Mouse (Mus musculus): ENCODE data around the gene Hhipl1.

Gene Hhipl1

DNA sequence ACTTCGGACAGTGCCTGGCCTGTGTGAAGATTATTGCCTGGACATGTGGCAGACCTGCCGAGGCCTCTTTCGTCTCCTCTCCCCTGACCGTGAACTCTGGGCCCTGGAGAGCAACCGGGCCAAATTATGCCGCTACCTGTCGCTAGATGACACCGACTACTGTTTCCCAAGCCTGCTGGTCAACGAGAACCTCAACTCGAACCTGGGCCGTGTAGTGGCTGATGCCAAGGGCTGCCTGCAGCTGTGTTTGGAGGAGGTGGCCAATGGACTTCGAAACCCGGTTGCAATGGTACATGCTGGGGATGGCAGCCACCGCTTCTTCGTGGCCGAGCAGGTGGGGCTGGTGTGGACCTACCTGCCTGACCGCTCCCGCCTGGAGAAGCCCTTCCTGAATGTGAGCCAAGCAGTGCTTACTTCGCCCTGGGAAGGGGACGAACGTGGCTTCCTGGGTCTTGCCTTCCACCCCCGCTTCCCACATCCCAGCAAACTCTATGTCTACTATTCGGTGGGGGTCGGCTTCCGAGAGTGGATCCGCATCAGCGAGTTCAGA lies 5.7 kb downstream of the Hhipl1 start:
- in situ Hi-C loops (cut with MboI, MseI) = loop anchor here (10.0 kb wide), 1 partner anchor 267 kb away; no protein-coding TSS in a partner anchor

- in situ Hi-C loops (cut with MboI, MseI) = loop anchor here (10.0 kb wide), 1 partner anchor 268 kb away; no protein-coding TSS in a partner anchor
These were observed 6.4 kb downstream of the Hhipl1 start for GRCm38 (mm10) chr12:108312432-108312851.

- in situ Hi-C loops (cut with MboI, MseI) = loop anchor here (10.0 kb wide), 1 partner anchor 269 kb away; no protein-coding TSS in a partner anchor
These were observed 7.2 kb downstream of the Hhipl1 start for GRCm38 (mm10) chr12:108313244-108313772.

- in situ Hi-C loops (cut with MboI, MseI) = loop anchor here (10.0 kb wide), 1 partner anchor 271 kb away; no protein-coding TSS in a partner anchor
These were observed 9.7 kb downstream of the Hhipl1 start for GRCm38 (mm10) chr12:108315818-108316217.

DNA sequence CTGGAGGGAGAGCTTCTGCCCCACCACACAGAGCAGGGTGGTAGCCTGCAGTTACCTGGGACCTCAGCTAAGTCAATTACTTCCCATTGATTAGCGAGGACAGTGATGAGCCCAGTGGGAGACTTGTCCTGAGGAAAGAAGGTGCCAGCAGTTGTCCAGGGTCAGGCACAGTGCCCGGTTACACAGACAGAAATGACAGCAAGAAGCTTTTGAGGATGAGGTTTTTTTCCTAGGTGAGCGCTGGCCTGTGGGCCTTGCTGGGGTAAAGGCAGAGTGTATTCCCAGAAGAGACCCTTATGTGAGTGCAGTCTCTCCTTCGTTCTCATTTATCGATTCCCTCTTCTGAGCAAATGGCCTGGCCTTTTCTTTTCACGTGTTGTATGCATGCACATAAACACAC lies 10.6 kb downstream of the Hhipl1 start:
- in situ Hi-C loops (cut with MboI, MseI) = loop anchor here (10.0 kb wide), 1 partner anchor 272 kb away; no protein-coding TSS in a partner anchor

DNA sequence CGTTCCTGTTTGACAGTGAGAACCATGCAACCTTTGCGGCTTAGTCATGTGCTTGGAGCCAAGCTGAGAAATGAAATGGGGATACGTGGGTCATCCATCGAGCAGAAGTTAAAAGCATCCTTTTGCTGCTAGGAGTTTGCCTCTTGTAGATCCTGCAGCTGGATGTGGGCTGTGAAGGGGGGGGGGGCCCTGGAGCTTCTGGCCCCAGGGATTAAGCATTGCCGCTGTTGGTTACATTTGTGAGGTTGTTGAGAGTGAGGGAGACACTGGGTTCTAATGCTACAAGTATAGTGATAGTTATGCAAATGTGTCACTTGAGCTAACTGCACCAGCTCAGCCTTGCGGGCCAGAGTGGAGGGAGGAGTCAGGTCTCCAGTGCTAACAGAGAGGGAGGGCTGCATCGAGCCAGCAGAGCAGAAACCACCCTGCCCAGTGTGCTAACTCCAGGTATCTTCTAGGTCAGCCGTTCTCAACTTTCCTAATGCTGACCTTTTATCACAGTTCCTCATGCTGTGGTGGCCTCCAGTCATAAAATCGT lies 11.2 kb downstream of the Hhipl1 start:
- in situ Hi-C loops (cut with MboI, MseI) = loop anchor here (10.0 kb wide), 1 partner anchor 272 kb away; no protein-coding TSS in a partner anchor

DNA sequence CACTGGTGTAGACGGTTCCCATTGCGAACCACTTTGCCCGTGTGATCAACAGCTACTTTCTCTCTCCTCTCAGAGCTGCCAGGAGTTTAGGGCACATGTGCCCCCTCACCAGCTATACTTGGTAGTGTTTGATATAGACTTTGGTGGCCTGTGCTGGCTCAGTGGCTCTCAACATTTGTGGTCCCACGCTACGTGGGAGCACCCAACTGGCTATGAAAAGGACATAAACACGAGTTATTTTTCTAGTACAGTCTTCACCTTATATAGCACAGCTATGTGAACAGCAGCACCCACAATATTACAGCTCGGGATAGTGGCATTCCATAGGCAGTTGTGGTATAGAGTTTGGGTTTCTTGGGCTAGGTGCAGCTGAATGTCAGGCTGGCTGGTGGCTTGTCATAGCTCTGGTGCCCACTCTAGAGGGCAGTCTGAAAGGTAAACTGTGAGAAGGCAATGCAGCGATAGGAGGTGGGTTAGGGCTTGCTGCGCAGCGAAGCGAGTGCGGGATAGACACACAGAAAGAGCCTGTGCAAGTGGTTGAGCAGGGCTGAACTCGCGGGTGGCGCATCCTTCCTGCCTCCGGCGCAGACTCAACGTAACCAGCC lies 11.9 kb downstream of the Hhipl1 start:
- in situ Hi-C loops (cut with MboI, MseI) = loop anchor here (10.0 kb wide), 1 partner anchor 273 kb away; no protein-coding TSS in a partner anchor

GRCm38 (mm10) chr12:108318499-108318898 lies 12.4 kb downstream of the Hhipl1 start:
- in situ Hi-C loops (cut with MboI, MseI) = loop anchor here (10.0 kb wide), 1 partner anchor 274 kb away; no protein-coding TSS in a partner anchor

DNA sequence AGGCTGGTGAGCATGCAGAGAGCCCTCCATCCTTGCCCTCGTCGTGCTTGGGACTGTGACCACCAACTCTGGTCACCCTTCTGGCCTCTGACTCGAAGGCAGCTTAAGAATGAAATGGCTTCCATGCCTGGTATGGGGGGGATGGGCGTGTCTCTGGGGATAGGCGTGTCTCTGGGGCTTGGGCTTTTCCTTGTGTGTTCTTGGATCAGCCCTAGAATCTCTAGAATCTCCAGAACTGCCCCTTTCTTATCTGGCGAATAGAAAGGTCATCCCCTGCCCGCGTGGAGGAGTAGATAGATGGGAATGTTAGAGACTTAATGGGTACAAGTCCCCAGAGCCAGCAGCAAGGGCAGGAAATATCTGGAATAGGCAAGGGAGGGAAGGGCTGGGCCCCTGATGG lies 14.0 kb downstream of the Hhipl1 start:
- in situ Hi-C loops (cut with MboI, MseI) = no loop called here

DNA sequence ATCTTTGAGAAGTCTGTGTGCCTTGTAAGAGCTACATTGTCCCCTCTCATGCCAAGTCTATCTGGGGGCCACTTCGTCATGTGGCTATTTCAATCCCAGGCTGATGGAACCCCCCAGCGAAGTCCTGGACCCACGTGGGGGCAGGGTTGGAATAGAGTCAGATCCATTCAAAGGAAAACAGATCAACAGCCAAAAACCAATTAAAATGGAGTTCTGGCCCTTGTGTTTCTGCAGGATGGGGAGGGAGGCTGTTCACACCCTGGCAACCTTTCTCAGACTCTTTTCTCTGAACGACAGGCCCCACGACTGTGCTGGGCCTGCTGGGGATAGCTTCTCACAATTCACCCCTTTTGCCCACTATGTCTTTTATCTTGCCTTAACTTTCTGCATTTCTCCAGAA lies 20.3 kb downstream of the Hhipl1 start:
- in situ Hi-C loops (cut with MboI, MseI) = no loop called here

DNA sequence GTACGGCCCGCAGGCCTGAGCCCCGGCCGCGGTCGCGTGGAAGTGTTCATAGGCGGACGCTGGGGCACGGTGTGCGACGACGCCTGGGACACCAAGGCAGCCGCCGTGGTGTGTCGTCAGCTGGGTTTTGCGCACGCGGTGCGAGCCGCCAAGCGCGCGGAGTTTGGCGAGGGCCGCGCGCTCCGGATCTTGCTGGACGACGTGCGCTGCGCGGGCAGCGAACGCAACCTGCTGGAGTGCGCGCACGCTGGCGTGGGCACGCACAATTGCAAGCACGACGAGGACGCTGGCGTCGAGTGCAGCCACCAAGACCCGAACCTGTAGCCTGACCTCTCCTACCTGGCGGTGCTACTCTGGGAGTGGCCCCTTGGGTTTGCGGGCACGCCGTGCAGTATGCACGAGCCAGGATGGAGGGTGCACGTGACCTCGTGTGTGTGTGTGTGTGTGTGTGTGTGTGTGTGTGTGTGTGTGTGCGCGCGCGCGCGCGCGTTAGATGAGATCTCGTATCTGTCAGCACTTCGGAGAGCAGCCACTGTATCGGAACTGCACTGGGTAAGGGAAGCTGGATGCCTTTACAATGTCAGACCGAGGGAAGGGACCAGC lies 21.9 kb downstream of the Hhipl1 start:
- in situ Hi-C loops (cut with MboI, MseI) = no loop called here

DNA sequence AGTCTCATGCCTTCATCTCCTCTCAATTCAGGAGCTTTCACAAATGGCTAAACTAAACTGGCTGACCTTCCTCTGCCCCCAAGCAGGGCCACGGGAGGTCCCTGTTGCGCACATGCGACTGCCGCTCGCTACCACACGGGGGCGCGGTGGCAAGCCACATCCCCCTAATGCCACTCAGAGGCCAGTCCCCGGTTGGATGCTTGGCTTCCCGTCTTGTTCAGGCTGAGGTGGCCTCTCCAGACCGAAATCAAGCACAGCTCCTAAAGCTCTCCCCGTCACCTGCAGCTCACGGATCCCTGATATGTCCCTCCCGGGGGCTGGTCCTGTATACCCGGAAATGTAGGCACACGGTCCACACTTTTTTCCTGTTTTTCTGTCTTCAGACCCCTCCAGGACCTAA lies 27.0 kb downstream of the Hhipl1 start:
- in situ Hi-C loops (cut with MboI, MseI) = no loop called here

DNA sequence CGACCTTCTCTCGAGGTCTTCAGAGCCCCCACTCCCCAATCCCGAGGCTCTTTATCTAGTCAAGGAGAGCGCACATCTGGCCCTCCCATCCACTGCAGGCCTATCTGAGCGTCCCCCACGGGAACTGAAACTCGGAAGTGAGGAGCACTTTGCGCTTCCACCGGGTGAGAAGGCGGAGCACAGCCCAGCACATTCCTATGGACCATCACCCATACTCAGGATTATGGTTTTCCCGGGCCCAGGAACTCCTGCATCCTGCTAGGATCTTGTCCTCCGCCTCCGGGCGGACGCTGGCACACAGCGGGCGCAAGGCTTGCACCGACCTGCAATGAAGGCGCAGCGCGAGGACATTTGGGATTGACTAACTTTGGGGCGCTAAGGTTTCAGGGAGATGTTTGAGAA lies 27.4 kb downstream of the Hhipl1 start:
- in situ Hi-C loops (cut with MboI, MseI) = no loop called here

DNA sequence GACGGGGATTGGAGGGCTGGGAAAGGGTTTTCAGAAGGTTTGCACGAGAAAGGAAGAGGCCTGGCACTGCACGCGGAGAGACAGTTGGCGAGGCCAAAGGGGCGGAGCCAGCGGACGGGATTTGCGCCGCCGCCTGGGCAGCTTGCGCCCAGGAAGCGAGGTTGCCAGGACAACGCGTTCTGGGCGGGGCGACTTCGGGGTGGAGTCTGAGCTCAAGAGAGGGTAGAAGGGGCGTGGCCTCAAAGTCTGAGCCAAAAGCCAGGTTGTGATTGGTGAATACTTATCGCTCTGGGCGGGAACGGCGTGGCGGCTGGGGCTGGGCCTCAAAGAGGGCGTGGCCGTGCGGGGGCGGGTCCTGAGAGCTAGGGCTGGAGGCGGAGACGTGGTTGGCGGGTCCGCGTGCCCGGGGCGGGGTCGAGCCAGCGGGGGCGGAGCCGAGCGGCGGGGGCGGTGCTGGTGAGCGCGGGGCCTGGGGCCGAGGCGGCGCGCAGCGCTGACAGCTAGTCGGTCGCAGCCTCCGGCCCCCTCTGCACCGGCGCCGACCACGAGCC lies 27.9 kb downstream of the Hhipl1 start, which contains the start of gene Cyp46a1:
TSS of gene Cyp46a1 (plus strand) at position 487 of the 551 bp plus-strand sequence.
- in situ Hi-C loops (cut with MboI, MseI) = no loop called here

GRCm38 (mm10) chr12:108334529-108334928 lies 28.5 kb downstream of the Hhipl1 start:
- in situ Hi-C loops (cut with MboI, MseI) = no loop called here

DNA sequence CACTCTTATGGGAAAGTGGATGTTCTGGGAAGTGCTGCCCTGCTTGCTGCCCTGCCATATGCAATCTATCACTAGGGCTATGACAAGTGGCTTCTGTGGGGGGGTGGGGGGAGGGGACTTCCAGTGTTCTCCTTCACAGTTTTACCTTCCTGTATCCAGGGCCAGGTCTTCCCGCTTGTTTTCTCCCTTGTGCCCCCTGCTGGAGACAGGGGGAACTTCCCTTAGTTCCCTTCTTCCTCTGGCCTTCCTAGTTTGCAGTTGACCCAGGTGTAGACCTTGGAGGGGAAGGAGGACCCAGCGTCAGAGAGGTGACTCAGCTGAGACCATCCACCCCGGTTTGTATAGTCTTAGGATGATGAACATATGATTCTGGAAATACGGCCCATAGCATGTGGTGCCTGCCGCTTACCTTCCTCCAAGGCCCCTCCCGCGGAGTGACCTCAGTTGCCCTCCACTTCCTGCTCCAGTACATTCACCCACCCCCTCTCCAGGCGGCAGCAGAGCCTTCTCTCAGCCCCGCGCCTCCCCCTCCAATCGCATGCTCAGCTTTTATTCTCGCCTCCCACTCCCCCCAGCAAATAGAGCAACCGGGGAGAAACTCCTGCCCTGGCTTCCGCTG lies 32.6 kb downstream of the Hhipl1 start:
- in situ Hi-C loops (cut with MboI, MseI) = no loop called here

DNA sequence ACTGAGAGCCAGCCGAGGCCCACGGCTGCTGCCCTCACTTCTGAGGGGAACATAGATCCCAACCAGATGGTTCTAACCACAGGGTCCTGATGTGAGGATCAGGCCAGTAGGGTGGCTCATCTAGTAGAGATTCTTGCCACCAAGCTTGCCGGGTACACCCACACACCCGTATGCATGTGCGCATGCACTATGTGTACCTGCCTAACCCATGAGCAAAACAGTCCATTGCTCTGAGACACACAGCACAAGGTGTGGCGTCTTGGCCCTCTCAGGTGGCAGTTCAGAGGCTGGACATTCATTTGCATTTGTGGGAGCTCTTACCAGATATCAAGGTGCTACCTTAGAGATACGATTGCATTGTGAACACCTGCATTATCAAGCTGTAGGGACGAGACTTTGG lies 42.1 kb downstream of the Hhipl1 start:
- in situ Hi-C loops (cut with MboI, MseI) = no loop called here

DNA sequence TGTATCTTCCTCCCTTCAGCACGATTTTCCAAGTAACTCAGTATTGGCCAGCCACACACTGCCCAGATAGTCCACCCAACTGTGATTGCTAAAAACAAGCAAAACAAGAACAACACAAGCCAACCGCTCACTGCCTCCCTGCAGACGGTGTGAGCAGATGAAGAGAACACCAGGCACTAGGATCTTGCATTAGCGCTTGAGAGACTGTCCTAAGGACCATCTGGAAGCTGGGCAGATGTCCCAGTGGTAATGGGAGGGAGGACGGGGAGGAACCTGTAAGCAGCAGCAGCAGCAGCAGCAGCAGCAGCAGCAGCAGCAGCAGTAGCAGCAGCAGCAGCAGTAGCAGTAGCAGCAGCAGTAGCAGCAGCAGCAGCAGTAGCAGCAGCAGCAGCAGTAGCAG lies 43.0 kb downstream of the Hhipl1 start:
- in situ Hi-C loops (cut with MboI, MseI) = no loop called here

- in situ Hi-C loops (cut with MboI, MseI) = no loop called here
These were observed 44.9 kb downstream of the Hhipl1 start for GRCm38 (mm10) chr12:108350931-108351330.

- in situ Hi-C loops (cut with MboI, MseI) = no loop called here
These were observed 46.5 kb downstream of the Hhipl1 start for GRCm38 (mm10) chr12:108352371-108353136.

DNA sequence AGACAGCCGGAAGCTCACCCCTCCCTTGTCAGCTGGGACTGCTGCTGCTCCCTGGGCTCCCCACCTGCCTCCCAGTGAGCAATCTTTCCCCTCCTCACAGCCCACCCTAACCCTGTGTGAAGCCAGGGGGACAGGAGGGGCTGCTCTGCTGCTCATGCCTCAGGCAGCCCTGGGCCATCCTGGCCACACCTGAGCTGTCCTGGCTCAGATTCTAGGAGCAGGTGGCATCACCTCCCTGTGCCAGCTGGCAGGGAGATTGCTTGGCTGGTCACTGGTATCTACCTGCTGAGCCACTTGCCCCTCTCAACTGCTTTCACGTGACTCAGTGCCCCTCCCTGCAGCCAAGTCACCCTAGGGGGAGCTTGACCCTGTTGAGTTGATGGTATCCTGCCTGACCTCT lies 48.2 kb downstream of the Hhipl1 start:
- in situ Hi-C loops (cut with MboI, MseI) = no loop called here

All from T-helper 1 cell (primary cell).